Mouse (Mus musculus) myocyte (in vitro differentiated cells): ENCODE measurements around the gene Gm6588.

Experiments
- CEBPB ChIP-seq: IDR thresholded peaks from 2 replicates; pipeline ENCODE4 v1.6.1; 2011; ENCODE audit warnings: mild to moderate bottlenecking, moderate library complexity; ENCODE audit not compliant: poor library complexity, insufficient read depth, severe bottlenecking
- POLR2A ChIP-seq: IDR thresholded peaks from one replicate; pipeline ENCODE4 v1.6.1; 2011; ENCODE audit warnings: low read depth, mild to moderate bottlenecking, control low read depth, moderate library complexity; ENCODE audit not compliant: insufficient read length
- REST ChIP-seq: IDR thresholded peaks from one replicate; pipeline ENCODE4 v1.6.1; 2011; ENCODE audit warnings: mild to moderate bottlenecking, control low read depth, moderate library complexity; ENCODE audit not compliant: insufficient read depth, insufficient read length
- TCF12 ChIP-seq: IDR thresholded peaks from one replicate; pipeline ENCODE4 v1.6.1; 2011; ENCODE audit warnings: mild to moderate bottlenecking, control low read depth; ENCODE audit not compliant: poor library complexity, insufficient read depth, severe bottlenecking
- USF1 ChIP-seq: IDR thresholded peaks from one replicate; pipeline ENCODE4 v1.6.1; 2011; ENCODE audit warnings: low read depth, mild to moderate bottlenecking, control low read depth, moderate library complexity

GRCm38 (mm10) chr5:112438535-112438934 is 10.7 kb upstream of the Gm6588 start:
- TF ChIP-seq POLR2A, result no peak
- no peak for TF ChIP-seq REST
- no peak for TF ChIP-seq TCF12
- no peak for TF ChIP-seq CEBPB
- TF ChIP-seq USF1, result no peak
